Mouse (Mus musculus) bone marrow, adult 2 months (tissue): ENCODE results near the gene Akna.

Experiments used
- CTCF ChIP-seq: fragments of 200-500 bp; IDR thresholded peaks from 2 replicates; pipeline ENCODE4 v1.5.1; 2011; ENCODE audit warnings: low read length, control low read depth; ENCODE audit not compliant: control insufficient read depth, insufficient read depth
- POLR2A ChIP-seq: fragments of 200-500 bp; IDR thresholded peaks from 2 replicates; pipeline ENCODE4 v1.6.1; 2011; ENCODE audit warnings: low read depth, mild to moderate bottlenecking, control low read depth, low read length, borderline replicate concordance; ENCODE audit not compliant: control insufficient read depth

GRCm38 (mm10) chr4:63408649-63409048, 5.5 kb upstream of the Akna start:
- TF ChIP-seq CTCF (peak; percentile 90), POLR2A (no peak)
